Mouse (Mus musculus): ENCODE results near the gene Vps26a. TPM values are rescaled to one million over a fixed set of nuclear protein-coding genes. Genes with fewer than 3 reads are reported as not detected.

The Vps26a gene
- polyA plus RNA-seq (2012; rRNA removed; ENCODE audit: low replicate concordance): 3.2 and 3.8 TPM in 2 replicates

GRCm38 (mm10) chr10:62486618-62487415, at the start of gene Vps26a:
Gene Vps26a, minus strand, starts transcription at chr10:62486805.

GRCm38 (mm10) chr10:62527351-62527750, 40.7 kb upstream of the Vps26a start, which contains the start of gene Srgn:
Gene Srgn, minus strand, starts transcription at chr10:62527451.

GRCm38 (mm10) chr10:62449364-62450279, 37.0 kb downstream of the Vps26a start, which contains the start of the genes 4930507D05Rik and Supv3l1:
Gene 4930507D05Rik, plus strand, starts transcription at chr10:62449489.
Gene Supv3l1, minus strand, starts transcription at chr10:62449738.

GRCm38 (mm10) chr10:62422255-62422654, 64.3 kb downstream of the Vps26a start, which contains the start of gene Hkdc1:
Gene Hkdc1, minus strand, starts transcription at chr10:62422491.

Other genes with a start within 250 kb of the Vps26a start
- 1.4 and 4.9 TPM in 2 replicates for gene Tacr2, start 234.4 kb downstream of the Vps26a start, polyA plus RNA-seq (2012; rRNA removed; ENCODE audit: low replicate concordance)
- gene Hk1, start 106.9 kb downstream of the Vps26a start, polyA plus RNA-seq (2012; rRNA removed; ENCODE audit: low replicate concordance): 9.6 and 13.5 TPM in 2 replicates
- gene Hkdc1, start 64.3 kb downstream of the Vps26a start, polyA plus RNA-seq (2012; rRNA removed; ENCODE audit: low replicate concordance): 68.8 and 92.7 TPM in 2 replicates
- gene 4930507D05Rik, start 37.3 kb downstream of the Vps26a start, polyA plus RNA-seq (2012; rRNA removed; ENCODE audit: low replicate concordance): 0.08 TPM in 1 of 2 replicates, not detected in the other
- 9.6 and 10.7 TPM in 2 replicates for gene Supv3l1, start 37.1 kb downstream of the Vps26a start, polyA plus RNA-seq (2012; rRNA removed; ENCODE audit: low replicate concordance)
- 5.9 and 6.0 TPM in 2 replicates for gene Srgn, start 40.6 kb upstream of the Vps26a start, polyA plus RNA-seq (2012; rRNA removed; ENCODE audit: low replicate concordance)
- gene Kif1bp, start 91.7 kb upstream of the Vps26a start, polyA plus RNA-seq (2012; rRNA removed; ENCODE audit: low replicate concordance): 10.6 and 11.5 TPM in 2 replicates
- 1.4 and 2.7 TPM in 2 replicates for gene Ddx21, start 115.5 kb upstream of the Vps26a start, polyA plus RNA-seq (2012; rRNA removed; ENCODE audit: low replicate concordance)
- gene Ddx50, start 164.4 kb upstream of the Vps26a start, polyA plus RNA-seq (2012; rRNA removed; ENCODE audit: low replicate concordance): 1.1 and 1.5 TPM in 2 replicates
- gene Stox1, start 239.3 kb upstream of the Vps26a start, polyA plus RNA-seq (2012; rRNA removed; ENCODE audit: low replicate concordance): 0.02 TPM in 2 replicates

All from duodenum, adult 2 months (tissue).